Mouse (Mus musculus) MEL (cell line): Measurements from ENCODE around the gene Gprin3. TPM values are rescaled to one million over a fixed set of nuclear protein-coding genes. Genes with fewer than 3 reads are reported as not detected.

ENCODE experiments used
- DNase-seq: peaks from one replicate; pipeline ENCODE4 v3.0.0; 2011; ENCODE audit warnings: low read depth, low spot score
- H3K27ac ChIP-seq: 2 replicates; pipeline ENCODE4 v1.5.1; 2012; ENCODE audit warnings: low read depth, mild to moderate bottlenecking, control low read depth, low read length, moderate library complexity; ENCODE audit not compliant: control insufficient read depth
- H3K27me3 ChIP-seq, 2 experiments: fragments of 150-350 bp in 1 of 2; sonication (generic) in 1 of 2; 2 replicates each; pipeline ENCODE4 v1.6.1; 2012; ENCODE audit warnings: low read length in 2 of 2, mild to moderate bottlenecking in 2 of 2, improper control_type of control experiment in 1 of 2, moderate library complexity in 1 of 2; ENCODE audit not compliant: insufficient read depth in 2 of 2, control insufficient read depth in 1 of 2
- H3K36me3 ChIP-seq, 2 experiments: 2 replicates each; pipeline ENCODE4 v1.6.1; 2012 to 2014; ENCODE audit warnings: low read length in 2 of 2, improper control_type of control experiment in 1 of 2, inconsistent platforms in 1 of 2, mild to moderate bottlenecking in 1 of 2; ENCODE audit not compliant: insufficient read depth in 2 of 2, control insufficient read depth in 1 of 2
- H3K4me1 ChIP-seq, 2 experiments: fragments of 150-350 bp in 1 of 2; sonication (generic) in 1 of 2; 2 replicates each; pipeline ENCODE4 v1.6.1; 2012; ENCODE audit warnings: low read length in 2 of 2, improper control_type of control experiment in 1 of 2, mild to moderate bottlenecking in 1 of 2; ENCODE audit not compliant: insufficient read depth in 2 of 2, control insufficient read depth in 1 of 2
- H3K4me3 ChIP-seq, 2 experiments: fragments of 150-350 bp in 1 of 2; sonication (generic) in 1 of 2; 2 replicates each; pipeline ENCODE4 v1.5.1; 2012; ENCODE audit warnings: low read depth in 2 of 2, low read length in 2 of 2, mild to moderate bottlenecking in 2 of 2, moderate library complexity in 2 of 2, control low read depth in 1 of 2, improper control_type of control experiment in 1 of 2; ENCODE audit not compliant: control insufficient read depth in 1 of 2, insufficient read depth in 1 of 2
- H3K79me2 ChIP-seq: 2 replicates; pipeline ENCODE4 v1.6.1; 2012; ENCODE audit warnings: mild to moderate bottlenecking, low read length, moderate library complexity; ENCODE audit not compliant: control insufficient read depth, poor library complexity, insufficient read depth
- H3K9ac ChIP-seq: 2 replicates; pipeline ENCODE4 v1.6.1; 2012; ENCODE audit warnings: low read depth, mild to moderate bottlenecking, control low read depth, low read length, moderate library complexity; ENCODE audit not compliant: control insufficient read depth, poor library complexity, severe bottlenecking
- H3K9me3 ChIP-seq: fragments of 150-350 bp; sonication (generic); replicated peaks from 2 replicates; pipeline ENCODE4 v1.6.1; 2012; ENCODE audit warnings: mild to moderate bottlenecking, low read length, improper control_type of control experiment, moderate library complexity; ENCODE audit not compliant: insufficient read depth
- BHLHE40 ChIP-seq: IDR thresholded peaks from 2 replicates; pipeline ENCODE4 v1.6.1; 2012; ENCODE audit warnings: low read depth, mild to moderate bottlenecking, inconsistent platforms, low read length, improper control_type of control experiment, borderline replicate concordance
- CTCF ChIP-seq, 3 experiments: IDR thresholded peaks in 2 of 3; conservative IDR thresholded peaks in 1 of 3; 2 replicates each; pipeline ENCODE4 v1.5.1; 2011 to 2012; ENCODE audit warnings: low read length in 3 of 3, low read depth in 2 of 3, mild to moderate bottlenecking in 2 of 3, improper control_type of control experiment in 1 of 3, inconsistent platforms in 1 of 3, mixed read lengths in 1 of 3, moderate library complexity in 1 of 3; ENCODE audit not compliant: control insufficient read depth in 1 of 3, insufficient read depth in 1 of 3, poor library complexity in 1 of 3, severe bottlenecking in 1 of 3
- E2F4 ChIP-seq: IDR thresholded peaks from 2 replicates; pipeline ENCODE4 v1.6.1; 2011; ENCODE audit warnings: low read depth, low read length, improper control_type of control experiment, borderline replicate concordance
- EP300 ChIP-seq, 2 experiments: IDR thresholded peaks; 2 replicates each; pipeline ENCODE4 v1.6.1; 2011; ENCODE audit warnings: improper control_type of control experiment in 2 of 2, low read length in 2 of 2, low read depth in 1 of 2, mild to moderate bottlenecking in 1 of 2
- ETS1 ChIP-seq: IDR thresholded peaks from 2 replicates; pipeline ENCODE4 v1.6.1; 2012; ENCODE audit warnings: low read depth, mild to moderate bottlenecking, inconsistent platforms, low read length, improper control_type of control experiment, moderate library complexity
- GABPA ChIP-seq: IDR thresholded peaks from 2 replicates; pipeline ENCODE4 v1.6.1; 2012; ENCODE audit warnings: low read depth, mild to moderate bottlenecking, inconsistent platforms, low read length, improper control_type of control experiment, moderate library complexity
- JUND ChIP-seq: IDR thresholded peaks from 2 replicates; pipeline ENCODE4 v1.6.1; 2011; ENCODE audit warnings: low read depth, mild to moderate bottlenecking, improper control_type of control experiment, low read length
- KAT2A ChIP-seq: conservative IDR thresholded peaks from 2 replicates; pipeline ENCODE4 v1.6.1; 2012; ENCODE audit warnings: low read depth, low read length, improper control_type of control experiment, inconsistent platforms
- MAFK ChIP-seq: IDR thresholded peaks from 2 replicates; pipeline ENCODE4 v1.6.1; 2011; ENCODE audit warnings: low read depth, mild to moderate bottlenecking, low read length, improper control_type of control experiment, borderline replicate concordance
- MAX ChIP-seq: IDR thresholded peaks from 2 replicates; pipeline ENCODE4 v1.6.1; 2011; ENCODE audit warnings: low read length, improper control_type of control experiment
- MEF2A ChIP-seq: IDR thresholded peaks from 2 replicates; pipeline ENCODE4 v1.6.1; 2014; ENCODE audit warnings: low read depth, mild to moderate bottlenecking, inconsistent platforms, low read length, improper control_type of control experiment; ENCODE audit not compliant: poor library complexity, insufficient replicate concordance, severe bottlenecking; ENCODE audit errors: extremely low read depth
- NRF1 ChIP-seq: IDR thresholded peaks from 2 replicates; pipeline ENCODE4 v1.6.1; 2014; ENCODE audit warnings: low read depth, mild to moderate bottlenecking, inconsistent platforms, low read length, improper control_type of control experiment, moderate library complexity; ENCODE audit not compliant: poor library complexity, insufficient read depth, severe bottlenecking
- POLR2AphosphoS5 ChIP-seq: IDR thresholded peaks from 2 replicates; pipeline ENCODE4 v1.6.1; 2012; ENCODE audit warnings: low read depth, borderline replicate concordance, mild to moderate bottlenecking, inconsistent platforms, low read length, moderate library complexity, mixed read lengths
- SMC3 ChIP-seq: IDR thresholded peaks from 2 replicates; pipeline ENCODE4 v1.6.1; 2011; ENCODE audit warnings: low read depth, low read length, improper control_type of control experiment
- TAL1 ChIP-seq: IDR thresholded peaks from 2 replicates; pipeline ENCODE4 v1.6.1; 2012; ENCODE audit warnings: mild to moderate bottlenecking, inconsistent platforms, low read length, moderate library complexity, mixed read lengths
- UBTF ChIP-seq: IDR thresholded peaks from 2 replicates; pipeline ENCODE4 v1.6.1; 2012; ENCODE audit warnings: low read depth, mild to moderate bottlenecking, inconsistent platforms, low read length, improper control_type of control experiment, moderate library complexity, borderline replicate concordance; ENCODE audit not compliant: insufficient read depth
- ZC3H11A ChIP-seq: IDR thresholded peaks from 2 replicates; pipeline ENCODE4 v1.6.1; 2012; ENCODE audit warnings: low read depth, mild to moderate bottlenecking, inconsistent platforms, low read length, improper control_type of control experiment
- ZMIZ1 ChIP-seq: IDR thresholded peaks from 2 replicates; pipeline ENCODE4 v1.6.1; 2012; ENCODE audit warnings: low read depth, mild to moderate bottlenecking, inconsistent platforms, low read length, improper control_type of control experiment, moderate library complexity
- ZNF384 ChIP-seq: IDR thresholded peaks from 2 replicates; pipeline ENCODE4 v1.6.1; 2012; ENCODE audit warnings: low read depth, mild to moderate bottlenecking, inconsistent platforms, low read length, improper control_type of control experiment
- polyA plus RNA-seq, 2 experiments: library from polyadenylated mRNA; stranded (reverse) in 1 of 2; unstranded in 1 of 2; fragments of >175 nt in 1 of 2; fragments of >200 nt in 1 of 2; gene quantifications; 2 replicates each; pipeline versions ENCODE4 v1.2.1 to v1.2.4; 2012; ENCODE audit warnings: low replicate concordance in 2 of 2, low read depth in 1 of 2; ENCODE audit not compliant: insufficient read length in 2 of 2, insufficient read depth in 1 of 2, missing spikeins in 1 of 2
- total RNA-seq: library from RNA; depleted of rRNA; stranded (reverse); fragments of 300-350 nt; gene quantifications from 2 replicates; pipeline ENCODE4 v1.2.3, GENCODE M21; 2012

Gene Gprin3
- total and polyA plus RNA-seq, 3 experiments: not detected

- Histone ChIP-seq H3K4me3 (no peak overlapping the region), H3K9me3 (no peaks in the 10 kb centered on the region), H3K4me1 (no peaks in the 10 kb centered on the region), H3K79me2 (no peaks in the 10 kb centered on the region), H3K27me3 (no peaks in the 10 kb centered on the region), H3K9ac (no peak overlapping the region), H3K27ac (no peak overlapping the region), H3K36me3 (no peaks in the 10 kb centered on the region)
- no peak for DNase-seq
- TF ChIP-seq NRF1 (no peak), MAX (no peak), KAT2A (no peak), GABPA (no peak)
Measured at GRCm38 (mm10) chr6:59435906-59436305, 9.8 kb upstream of the Gprin3 start.

GRCm38 (mm10) chr6:59433116-59433515 lies 7.0 kb upstream of the Gprin3 start:
- TF ChIP-seq ZMIZ1: no peak
- TF ChIP-seq KAT2A: no peak
- TF ChIP-seq BHLHE40: no peak
- no peak for TF ChIP-seq EP300 (IDR thresholded peaks at IDR 0.05; ENCODE audit: low read depth in 1 of 2, low read length in 2 of 2)
- no peak for TF ChIP-seq MAFK
- no peak for TF ChIP-seq SMC3
- TF ChIP-seq ZNF384: no peak
- TF ChIP-seq POLR2AphosphoS5: no peak
- TF ChIP-seq TAL1: no peak
- TF ChIP-seq MAX: no peak
- TF ChIP-seq JUND: no peak
- TF ChIP-seq ETS1: no peak
- no peak for TF ChIP-seq ZC3H11A
- TF ChIP-seq E2F4: no peak
- no peak for TF ChIP-seq CTCF (IDR thresholded peaks at IDR 0.05 in 2 of 3, conservative IDR thresholded peaks at IDR 0.05 in 1 of 3; ENCODE audit: control insufficient read depth in 1 of 3, insufficient read depth in 1 of 3, low read depth in 2 of 3, low read length in 3 of 3, poor library complexity in 1 of 3, severe bottlenecking in 1 of 3)
- TF ChIP-seq GABPA: no peak
- TF ChIP-seq UBTF: no peak
- TF ChIP-seq MEF2A: no peak
- no peak overlapping the region for H3K27ac ChIP-seq

More at GRCm38 (mm10) chr6:59433116-59433515, 7.0 kb upstream of the Gprin3 start:
- Histone ChIP-seq H3K4me3 (no peak overlapping the region), H3K79me2 (no peaks in the 10 kb centered on the region), H3K27me3 (no peaks in the 10 kb centered on the region), H3K4me1 (no peaks in the 10 kb centered on the region), H3K9ac (no peak overlapping the region), H3K36me3 (no peaks in the 10 kb centered on the region), H3K9me3 (no peaks in the 10 kb centered on the region)
- DNase-seq: no peak
